Mouse (Mus musculus) mouse trophoblast stem cell (cell line): ENCODE data around the gene Ptgfr.

Source experiments
- in situ Hi-C, 2 experiments: fragments of 300-500 bp; cut with MseI, MboI; formaldehyde crosslinking; loops; 2 replicates in 1 of 2; 3 replicates in 1 of 2; pipeline ENCODE4 v1.15.1; 2025

Gene Ptgfr

DNA sequence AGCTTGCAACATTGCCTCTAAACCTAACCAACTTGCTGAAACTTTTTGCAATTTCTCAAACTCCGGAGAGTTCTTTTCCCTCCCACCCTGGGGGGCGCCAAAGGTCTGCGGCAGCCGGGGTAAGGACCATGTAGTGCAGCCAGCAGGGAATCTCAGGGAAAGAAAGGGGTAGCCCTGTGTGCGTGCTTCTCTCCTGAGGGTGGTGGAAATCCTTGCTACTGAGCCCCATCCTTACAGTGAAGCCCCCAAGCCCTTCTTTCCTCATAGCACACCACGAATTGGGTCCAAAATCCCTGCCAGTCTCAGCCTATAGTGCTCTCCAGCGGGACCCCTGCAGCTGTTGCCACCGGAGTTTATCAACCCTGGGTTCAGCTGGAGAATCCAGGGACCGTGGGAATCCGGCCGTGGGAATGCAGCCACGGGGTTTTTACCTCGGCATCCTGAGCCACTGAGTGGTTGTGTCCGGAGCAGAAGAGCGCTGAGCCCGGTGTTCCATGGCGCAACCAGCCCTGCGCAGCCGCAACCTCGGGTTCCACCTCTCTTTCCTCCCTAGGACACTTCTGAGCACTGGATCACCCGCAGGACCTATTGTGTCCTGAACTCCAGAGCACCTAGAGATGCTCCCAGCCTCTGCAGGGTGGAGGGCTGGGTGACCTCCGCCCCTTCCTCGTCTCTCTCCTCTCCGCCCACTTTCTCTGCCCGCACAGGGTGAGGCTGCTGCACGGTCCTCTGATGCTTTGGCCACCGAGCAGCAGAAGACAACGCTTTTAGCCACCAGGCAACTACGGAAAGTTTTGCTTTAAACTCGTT lies at the start of gene Ptgfr:
Gene Ptgfr, minus strand, starts transcription at position 760 of the 810 bp plus-strand sequence.
- in situ Hi-C loops = loop anchor here in 1 of 2 experiments (10.0 kb wide), 1 partner anchor 248 kb away; no protein-coding TSS in a partner anchor

DNA sequence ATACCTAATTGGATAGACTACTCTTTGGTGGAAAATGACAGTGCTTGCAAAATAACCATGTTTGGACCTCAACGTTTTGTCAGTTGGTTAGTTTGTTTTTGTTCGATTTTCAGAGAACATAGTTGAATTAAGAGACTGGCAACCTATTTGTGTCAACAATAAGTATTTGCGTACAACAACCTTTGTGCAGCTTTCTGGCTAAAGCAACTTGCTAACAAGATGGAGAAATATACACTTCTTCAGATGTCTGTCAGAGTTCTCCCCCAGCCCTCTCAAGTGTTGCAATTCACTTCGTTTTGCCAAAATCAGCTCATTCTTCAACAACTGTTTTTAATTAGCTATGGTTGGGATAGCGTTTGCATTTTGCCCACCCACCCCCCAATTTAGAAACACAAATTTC lies 46.5 kb upstream of the Ptgfr start:
- in situ Hi-C loops = no loop called here

DNA sequence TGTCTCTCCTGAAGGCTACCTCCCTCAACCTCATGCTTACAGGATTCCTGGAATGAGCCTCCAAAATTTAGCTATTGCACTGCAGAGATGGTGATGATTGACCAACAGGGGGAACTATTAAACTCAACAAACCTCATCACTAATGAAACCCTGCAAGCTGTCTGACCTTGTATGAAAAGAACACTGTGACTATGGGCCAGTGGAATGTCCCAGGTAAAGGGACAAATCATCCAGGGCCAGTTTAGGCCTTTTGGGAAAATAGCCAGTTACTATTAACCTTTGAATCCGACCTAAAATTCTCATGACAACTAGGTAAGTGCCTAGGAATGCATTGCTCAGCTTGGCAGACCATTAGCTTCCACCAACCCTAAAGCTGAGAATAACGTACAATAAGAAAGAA lies 42.6 kb upstream of the Ptgfr start:
- in situ Hi-C loops = no loop called here

DNA sequence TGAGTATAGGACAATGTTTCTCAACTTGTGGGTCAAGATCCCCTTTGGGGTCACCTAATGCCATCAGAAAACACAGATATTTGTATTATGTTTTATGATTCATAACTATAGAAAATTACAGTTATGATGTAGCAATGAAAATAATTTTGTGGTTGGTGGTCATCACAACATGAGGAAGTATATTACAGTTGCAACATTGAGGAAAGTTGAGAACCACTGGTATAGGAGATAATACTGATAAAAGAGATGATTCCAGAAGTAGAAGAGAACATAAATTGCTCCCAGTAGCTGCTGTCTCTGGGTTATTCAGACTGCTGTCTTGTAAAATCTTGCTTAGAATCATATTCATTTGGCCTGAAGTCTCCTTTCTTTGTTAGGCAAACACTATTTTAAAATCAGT lies 31.5 kb upstream of the Ptgfr start:
- in situ Hi-C loops = no loop called here

DNA sequence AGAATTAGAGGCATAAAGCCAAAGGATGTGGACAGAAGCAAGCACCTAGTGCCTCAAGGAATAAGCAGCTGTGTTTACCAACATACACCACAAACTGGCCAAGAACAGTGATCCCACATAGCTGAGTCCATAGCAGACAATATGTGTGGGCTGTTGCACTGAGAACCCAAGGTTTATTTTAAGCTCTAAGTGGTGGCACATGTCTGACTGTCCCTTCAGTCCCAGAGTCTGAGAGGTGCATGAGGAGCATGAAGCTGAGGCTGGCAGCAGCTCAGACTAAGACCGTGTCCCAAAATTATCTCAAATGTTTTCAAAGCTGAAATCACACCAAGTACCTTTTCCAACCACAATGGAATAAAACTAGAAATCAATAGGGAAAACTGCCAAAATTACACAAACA lies 13.9 kb upstream of the Ptgfr start:
- in situ Hi-C loops = no loop called here

DNA sequence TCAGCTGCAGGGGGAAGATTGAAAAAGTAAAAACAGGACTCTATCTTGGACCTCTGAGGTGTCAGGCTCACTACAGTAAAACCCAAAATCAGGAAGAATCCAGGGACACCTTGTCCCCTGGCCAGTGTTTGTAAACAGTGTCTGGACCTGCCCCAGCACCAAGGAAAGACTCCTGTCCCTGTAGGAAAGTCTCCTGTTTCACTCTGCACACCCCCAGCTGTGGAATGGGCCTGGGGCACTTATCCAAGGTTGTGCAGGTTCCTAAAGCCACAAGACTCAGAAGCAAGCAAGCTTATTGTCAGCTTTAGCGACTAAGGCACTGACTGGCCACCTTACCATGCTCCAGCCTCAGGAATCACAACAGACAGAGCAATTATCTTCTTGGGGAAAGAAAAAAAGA lies 13.2 kb upstream of the Ptgfr start:
- in situ Hi-C loops = no loop called here

DNA sequence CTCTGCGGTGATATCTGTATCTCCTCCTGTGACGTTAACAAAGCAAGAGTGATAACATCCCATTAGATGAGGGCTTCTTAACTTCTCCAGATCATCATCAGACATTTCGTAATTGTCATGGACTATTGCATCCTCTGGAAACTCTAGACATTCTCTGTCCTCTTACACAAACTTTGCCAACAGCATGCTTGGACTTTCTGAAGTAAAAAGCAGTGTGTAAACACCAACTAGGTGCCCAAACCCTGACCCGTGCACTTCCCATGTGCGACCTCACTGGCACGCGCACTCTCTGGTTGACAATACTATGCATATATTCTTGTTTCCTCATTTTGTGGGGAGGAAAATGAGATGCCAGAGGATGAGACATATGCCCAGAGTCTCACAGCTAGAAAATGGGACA lies 8.9 kb upstream of the Ptgfr start:
- in situ Hi-C loops = no loop called here

DNA sequence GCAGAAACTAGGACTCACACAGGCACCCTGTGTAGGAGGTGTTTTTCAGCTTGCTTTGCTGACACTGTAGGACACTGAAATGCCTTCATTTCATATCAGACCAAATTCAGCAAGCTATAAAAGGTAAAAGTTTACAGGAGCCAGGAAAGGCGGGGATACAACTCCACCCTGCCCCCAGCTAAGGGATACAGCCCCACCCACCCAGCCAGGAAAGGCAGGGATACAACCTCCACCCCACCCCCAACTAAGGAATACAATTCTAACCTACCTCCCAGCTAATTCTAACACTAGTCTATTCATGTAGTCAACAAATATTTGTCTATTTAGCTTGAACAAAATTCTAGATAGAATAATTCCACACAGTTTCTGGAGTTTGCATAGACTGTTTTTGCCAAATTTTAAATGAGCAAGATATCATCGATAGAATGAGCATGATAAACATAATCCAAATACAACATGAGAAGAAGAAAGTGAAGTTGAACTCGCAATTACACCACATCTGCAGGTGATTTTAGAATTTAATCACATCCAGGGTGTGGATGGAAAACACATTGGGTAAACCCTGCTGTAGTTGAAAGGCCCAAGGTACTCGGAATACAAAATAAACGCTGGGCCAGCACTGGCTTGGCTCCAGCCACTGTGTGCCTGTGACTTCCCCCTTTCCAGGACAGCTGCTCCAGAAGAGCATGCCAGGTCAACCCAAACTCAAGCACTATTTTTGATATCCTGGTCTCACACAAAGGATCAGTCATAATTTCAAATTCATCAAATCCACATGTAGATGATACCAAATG lies 7.1 kb upstream of the Ptgfr start:
- in situ Hi-C loops = no loop called here

DNA sequence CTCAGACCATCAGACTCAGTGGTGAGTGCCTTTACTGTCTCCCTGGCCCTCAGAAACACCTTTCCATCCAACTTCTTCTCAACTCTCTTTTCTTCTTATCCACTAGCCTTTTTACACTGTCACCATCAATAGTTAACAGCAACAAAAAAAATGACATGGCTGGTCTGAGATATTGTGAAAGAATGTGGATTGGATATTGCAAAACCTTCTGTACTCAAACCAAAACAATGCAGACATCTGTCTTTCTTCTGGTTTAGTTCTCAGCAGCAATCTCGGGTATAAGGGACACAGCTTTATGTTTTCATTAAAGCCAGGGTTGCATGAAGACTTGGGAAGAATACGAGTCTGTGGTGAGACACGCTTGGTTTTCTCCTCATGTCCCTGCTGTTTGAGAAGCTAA lies 3.3 kb upstream of the Ptgfr start:
- in situ Hi-C loops = no loop called here

DNA sequence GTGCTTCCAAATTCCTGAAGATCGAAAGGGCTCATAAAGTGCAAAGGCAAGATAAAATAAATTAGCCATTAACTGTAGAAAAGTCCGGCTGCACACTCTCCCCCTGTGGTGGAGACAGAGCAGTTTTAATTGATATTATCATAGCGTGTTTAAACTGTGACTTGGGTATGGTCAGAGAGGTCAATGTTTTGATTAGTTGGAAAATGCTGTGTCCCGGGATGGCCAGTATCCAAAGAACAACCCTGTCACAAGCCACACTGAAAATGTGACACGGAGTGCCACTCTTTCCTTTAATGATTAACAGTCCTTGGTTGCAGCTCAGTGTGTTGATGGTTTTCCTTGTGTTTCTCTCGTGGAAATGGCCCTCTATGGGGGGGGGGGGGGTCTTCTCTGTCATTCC lies 942 bp upstream of the Ptgfr start:
- in situ Hi-C loops = loop anchor here in 1 of 2 experiments (10.0 kb wide), 1 partner anchor 246 kb away; no protein-coding TSS in a partner anchor

DNA sequence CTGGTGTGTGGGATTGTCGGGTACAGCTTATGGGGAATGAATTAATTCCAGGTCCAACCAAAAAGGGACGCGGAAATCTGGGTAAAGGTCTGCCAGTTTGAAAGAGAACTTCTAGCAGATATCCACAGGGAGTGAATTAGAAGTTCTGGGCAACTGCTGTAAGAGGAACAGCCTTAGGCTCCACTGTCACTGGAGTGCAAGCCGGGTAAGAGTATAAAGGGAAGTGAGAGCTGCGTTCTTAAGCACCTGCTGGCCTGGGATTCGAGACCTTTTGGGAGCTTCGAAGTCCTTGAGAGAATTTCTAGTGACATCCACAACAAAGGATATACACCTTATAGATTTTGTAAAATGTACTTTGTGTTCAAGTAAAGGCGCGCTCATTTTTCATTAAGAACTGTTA lies 319 bp upstream of the Ptgfr start:
- in situ Hi-C loops = loop anchor here in 1 of 2 experiments (10.0 kb wide), 1 partner anchor 247 kb away; no protein-coding TSS in a partner anchor

DNA sequence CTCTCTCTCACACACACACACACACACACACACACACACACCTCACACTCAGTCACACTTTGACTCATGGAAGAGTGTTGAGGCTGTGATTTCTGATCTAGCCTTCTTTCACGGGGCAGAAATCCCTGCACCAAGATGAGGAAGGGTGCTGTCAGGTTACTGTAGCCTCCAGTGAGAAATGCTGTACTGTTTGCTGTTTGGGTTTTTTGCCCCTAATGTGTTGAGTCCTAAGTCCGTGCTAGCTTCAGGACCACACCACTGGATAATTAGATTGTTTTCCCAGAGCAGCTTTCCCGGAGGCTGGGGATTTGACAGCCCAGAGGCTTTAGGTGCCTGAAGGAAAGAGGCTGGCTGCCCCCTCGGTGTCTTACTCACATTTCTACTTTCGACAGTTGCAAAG lies 979 bp downstream of the Ptgfr start:
- in situ Hi-C loops = loop anchor here in 1 of 2 experiments (10.0 kb wide), 1 partner anchor 248 kb away; no protein-coding TSS in a partner anchor

DNA sequence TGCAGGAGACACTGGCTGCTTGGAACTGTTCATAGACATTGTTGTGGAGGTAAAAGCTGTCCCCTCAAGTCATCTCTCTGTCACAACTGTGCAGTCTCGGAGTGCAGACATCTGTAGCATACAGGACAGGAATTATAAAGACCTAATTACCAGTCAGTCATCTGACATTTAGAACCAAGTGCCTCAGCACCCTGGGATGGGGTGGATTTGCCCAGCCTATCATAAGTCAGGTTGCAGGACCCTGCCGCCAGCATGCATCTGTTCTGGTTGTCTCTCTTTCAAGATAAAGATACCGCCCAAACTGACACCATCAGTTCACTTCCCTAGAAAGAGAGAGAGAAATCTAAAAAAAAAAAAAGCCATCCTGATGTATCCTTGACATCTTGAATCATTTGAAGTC lies 1.6 kb downstream of the Ptgfr start:
- in situ Hi-C loops = loop anchor here in 1 of 2 experiments (10.0 kb wide), 1 partner anchor 249 kb away; no protein-coding TSS in a partner anchor

DNA sequence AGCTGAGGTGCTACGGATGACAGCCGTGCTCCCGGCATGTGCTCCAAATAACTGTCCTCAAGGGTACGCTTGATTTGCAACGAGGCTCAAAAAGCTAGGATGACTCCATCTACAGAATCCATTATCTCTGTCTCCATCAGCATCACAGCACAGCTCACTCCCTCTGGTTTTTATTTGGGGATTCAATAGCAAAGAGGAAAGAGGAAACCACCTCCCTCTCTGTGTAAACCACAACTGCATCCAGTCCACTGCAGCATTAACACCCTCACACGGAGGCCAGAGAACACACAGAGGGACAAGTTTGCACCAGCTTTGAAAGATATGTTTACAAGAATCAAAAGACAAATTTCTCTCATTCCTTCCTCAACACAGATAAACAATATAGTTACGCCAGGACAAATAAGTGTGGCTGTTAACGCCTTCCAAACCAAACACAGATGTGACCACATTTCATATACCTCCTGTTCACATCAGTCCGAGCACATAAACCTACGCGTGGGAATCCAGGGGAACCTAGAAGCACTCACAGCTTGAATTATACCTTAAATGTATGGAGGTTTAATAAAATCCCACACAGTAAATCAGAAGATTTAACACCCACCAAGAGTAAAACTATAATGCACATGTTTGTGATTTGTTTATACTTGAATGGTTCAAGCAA lies 9.3 kb downstream of the Ptgfr start:
- in situ Hi-C loops = no loop called here

DNA sequence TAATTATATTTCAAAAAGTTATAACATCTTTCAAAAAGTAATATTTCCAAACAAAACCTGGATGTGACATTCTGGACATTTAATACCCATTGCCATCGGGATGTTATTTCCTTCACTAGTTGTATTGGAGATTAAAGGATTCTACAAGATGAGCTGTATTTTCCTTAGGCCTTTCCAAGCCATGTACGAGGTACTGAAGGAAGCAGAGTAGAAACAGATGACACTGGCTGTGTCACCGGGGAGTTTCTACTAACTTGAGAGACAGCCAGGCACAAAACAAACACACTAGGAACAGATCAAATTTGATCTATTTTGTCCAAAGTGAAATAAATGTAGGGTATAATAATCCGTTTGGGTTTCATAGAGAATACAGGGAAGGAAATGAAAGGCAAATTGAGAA lies 17.6 kb downstream of the Ptgfr start:
- in situ Hi-C loops = loop anchor here (10.0 to 25.0 kb wide), 2 partner anchors 267 to 275 kb away; no protein-coding TSS in a partner anchor

DNA sequence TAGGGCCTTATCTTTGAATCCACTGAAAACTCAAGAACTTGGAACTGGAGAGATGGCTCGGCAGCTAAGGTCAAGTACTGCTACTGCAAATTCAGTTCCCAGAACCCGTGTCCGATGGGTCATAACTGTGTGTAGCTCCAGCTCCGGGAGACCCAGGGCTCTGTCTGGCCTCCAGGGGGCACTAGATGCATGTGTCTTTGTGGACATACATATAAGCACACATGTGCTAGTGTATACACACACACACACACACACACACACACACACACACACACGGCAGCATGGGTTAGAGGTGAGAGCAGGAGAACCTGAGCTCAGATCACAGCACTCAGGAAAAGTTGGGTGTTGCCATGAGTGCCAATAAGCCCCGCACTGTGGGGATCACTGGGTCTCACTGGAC lies 19.2 kb downstream of the Ptgfr start:
- in situ Hi-C loops = loop anchor here (10.0 to 25.0 kb wide), 2 partner anchors 269 to 277 kb away; no protein-coding TSS in a partner anchor

DNA sequence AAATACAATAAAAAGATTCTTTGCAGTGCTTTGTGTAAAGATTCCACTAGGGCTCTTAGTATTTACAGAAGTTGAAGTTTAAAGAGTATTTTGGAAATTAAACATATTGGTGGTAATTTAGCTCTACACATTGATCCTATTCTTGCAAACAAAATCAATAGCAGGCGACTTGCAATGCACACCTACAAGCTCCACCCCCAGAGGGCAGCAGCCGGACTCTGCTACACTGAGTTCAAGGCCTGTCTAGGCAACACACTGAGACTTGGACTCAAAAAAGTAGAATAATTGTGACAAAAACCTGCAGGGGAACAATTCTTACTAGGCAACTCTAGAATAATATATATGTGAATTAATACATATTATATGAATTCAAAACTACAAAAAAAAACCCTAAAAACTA lies 28.8 kb downstream of the Ptgfr start:
- in situ Hi-C loops = loop anchor here in 1 of 2 experiments (25.0 kb wide), 1 partner anchor 279 kb away; no protein-coding TSS in a partner anchor

DNA sequence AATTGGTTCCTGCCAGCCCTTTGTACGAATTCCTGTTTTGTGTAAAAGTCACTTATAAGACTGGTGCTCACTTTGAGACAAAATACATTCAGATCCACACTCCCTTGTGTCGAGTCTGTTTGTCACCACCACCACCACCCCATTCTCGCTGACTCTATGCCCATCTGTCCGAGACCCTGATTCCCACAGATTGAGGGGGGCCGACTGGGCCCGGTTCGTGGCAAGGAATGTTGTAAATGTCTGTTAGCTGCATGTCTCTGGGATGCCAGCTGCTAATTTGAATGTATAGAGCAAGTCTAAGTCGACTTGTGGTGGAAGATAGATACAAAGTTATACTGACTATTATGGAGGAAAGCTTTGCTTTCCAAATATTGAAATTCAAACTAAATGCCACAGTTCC lies 48.8 kb downstream of the Ptgfr start:
- in situ Hi-C loops = no loop called here

DNA sequence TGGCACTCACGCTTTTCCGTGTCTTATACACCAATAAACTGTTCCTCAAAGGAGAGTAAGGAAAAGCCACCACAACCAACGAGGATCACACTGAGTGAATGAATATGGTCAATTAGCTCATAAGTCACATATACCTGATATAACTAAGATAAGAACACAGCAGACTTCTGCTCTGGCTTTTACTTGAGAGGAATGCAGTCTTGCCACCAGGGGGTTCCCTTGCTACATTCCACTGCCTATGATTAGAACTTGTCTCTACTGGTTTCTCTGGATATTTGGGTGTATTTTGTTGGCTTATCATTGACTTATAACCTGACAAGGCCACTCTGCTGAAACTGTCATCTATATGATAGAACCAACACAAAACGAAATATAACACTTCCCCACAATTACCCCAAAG lies 62.3 kb downstream of the Ptgfr start:
- in situ Hi-C loops = loop anchor here in 1 of 2 experiments (10.0 kb wide), 1 partner anchor 60 kb away; no protein-coding TSS in a partner anchor

DNA sequence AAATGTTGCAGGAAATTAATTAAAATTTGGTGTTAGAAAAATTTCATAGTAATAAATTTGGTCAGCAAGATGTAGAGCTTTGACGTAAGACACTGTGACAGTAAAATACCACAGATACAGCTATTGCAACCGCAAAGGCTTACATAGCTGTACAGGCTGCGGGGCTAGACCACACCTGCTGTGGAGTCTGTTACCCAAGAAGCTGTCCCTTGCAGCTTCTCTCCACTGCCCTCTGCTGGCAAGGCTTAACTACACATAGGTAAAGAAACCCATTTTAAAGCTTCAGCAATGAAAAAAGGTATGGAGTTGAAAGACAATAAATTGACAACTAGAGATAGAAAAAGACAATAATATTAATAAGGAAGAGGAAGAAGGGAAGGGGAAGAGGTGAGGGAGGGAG lies 66.4 kb downstream of the Ptgfr start:
- in situ Hi-C loops = loop anchor here in 1 of 2 experiments (10.0 kb wide), 1 partner anchor 56 kb away; no protein-coding TSS in a partner anchor

DNA sequence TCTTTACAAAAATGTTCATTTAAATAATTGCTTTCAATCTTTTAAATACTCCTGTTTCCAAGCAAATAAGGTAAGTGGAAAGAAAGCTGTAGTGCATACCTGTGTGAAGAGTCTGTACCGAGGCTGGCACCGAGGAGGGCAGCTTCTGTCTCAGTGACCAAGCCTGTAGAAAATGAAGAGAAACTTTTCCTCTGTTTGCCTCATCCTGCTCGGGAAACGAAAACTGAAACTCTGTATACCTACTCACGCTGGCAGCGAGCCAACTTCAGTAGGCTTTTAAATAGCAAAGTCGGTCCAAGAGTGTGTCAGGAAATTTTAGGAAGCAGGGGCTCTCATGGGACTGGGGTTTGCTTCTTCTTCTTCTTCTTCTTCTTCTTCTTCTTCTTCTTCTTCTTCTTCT lies 87.7 kb downstream of the Ptgfr start, which contains the start of gene Ifi44:
Gene Ifi44, minus strand, starts transcription at position 224 of the 400 bp plus-strand sequence.
- in situ Hi-C loops = no loop called here
